Mouse (Mus musculus) liver, adult 2 months (tissue): ENCODE measurements around the gene Abt1. TPM values are rescaled to one million over a fixed set of nuclear protein-coding genes. Genes with fewer than 3 reads are reported as not detected.

ENCODE experiments used
- DNase-seq: peaks from one replicate; pipeline ENCODE4 v3.0.0-alpha.2; 2011; ENCODE audit warnings: low read depth, low spot score; ENCODE audit errors: extremely low read depth
- H3K27ac ChIP-seq: fragments of 200-500 bp; replicated peaks from 2 replicates; pipeline ENCODE4 v1.5.1; 2012; ENCODE audit warnings: low read depth, mild to moderate bottlenecking, control low read depth, inconsistent platforms, low read length; ENCODE audit not compliant: insufficient read depth
- H3K27me3 ChIP-seq: fragments of 200-500 bp; 2 replicates; pipeline ENCODE4 v1.6.1; 2012; ENCODE audit warnings: mild to moderate bottlenecking, moderate library complexity, low read length, inconsistent platforms; ENCODE audit not compliant: control insufficient read depth, insufficient read depth
- H3K36me3 ChIP-seq: fragments of 200-500 bp; 2 replicates; pipeline ENCODE4 v1.6.1; 2012; ENCODE audit warnings: low read length, inconsistent platforms; ENCODE audit not compliant: control insufficient read depth, insufficient read depth
- H3K4me1 ChIP-seq: fragments of 200-500 bp; 2 replicates; pipeline ENCODE4 v1.6.1; 2011; ENCODE audit warnings: low read length; ENCODE audit not compliant: control insufficient read depth, insufficient read depth
- H3K4me3 ChIP-seq: fragments of 200-500 bp; 2 replicates; pipeline ENCODE4 v1.5.1; 2011; ENCODE audit warnings: low read depth, mild to moderate bottlenecking, control low read depth, low read length, moderate library complexity; ENCODE audit not compliant: insufficient read depth
- H3K79me2 ChIP-seq: fragments of 200-500 bp; 2 replicates; pipeline ENCODE4 v1.6.1; 2012; ENCODE audit warnings: inconsistent platforms, mild to moderate bottlenecking, low read length, moderate library complexity; ENCODE audit not compliant: control insufficient read depth, insufficient read depth
- H3K9ac ChIP-seq: fragments of 200-500 bp; 2 replicates; pipeline ENCODE4 v1.6.1; 2012; ENCODE audit warnings: low read depth, mild to moderate bottlenecking, control low read depth, inconsistent platforms, low read length
- CTCF ChIP-seq: fragments of 200-500 bp; IDR thresholded peaks from 2 replicates; pipeline ENCODE4 v1.5.1; 2011; ENCODE audit warnings: low read depth, low read length, control low read depth
- POLR2A ChIP-seq: fragments of 200-500 bp; IDR thresholded peaks from 2 replicates; pipeline ENCODE4 v1.6.1; 2011; ENCODE audit warnings: low read length, control low read depth; ENCODE audit not compliant: insufficient read depth; ENCODE audit errors: extremely low read depth
- WGBS: fragments of 180-500 bp; shearing (Covaris S2); methylation state at CpG from one replicate; pipeline ENCODE4 v1.1.7; 2018; 5-methylcytosine and 5-hydroxymethylcytosine counted together
- polyA plus RNA-seq: library from polyadenylated mRNA; depleted of rRNA; stranded (reverse); fragments of >200 nt; gene quantifications from 2 replicates; pipeline ENCODE4 v1.2.3, GENCODE M21; 2012; rRNA removed
- total RNA-seq: library from RNA; depleted of rRNA; stranded (reverse); fragments of >200 nt; gene quantifications from 2 replicates; pipeline ENCODE4 v1.2.3, GENCODE M21; 2014; rRNA removed

The Abt1 gene
- total RNA-seq (3.5 and 3.7 TPM in 2 replicates), polyA plus RNA-seq (2.1 TPM in 2 replicates)

DNA sequence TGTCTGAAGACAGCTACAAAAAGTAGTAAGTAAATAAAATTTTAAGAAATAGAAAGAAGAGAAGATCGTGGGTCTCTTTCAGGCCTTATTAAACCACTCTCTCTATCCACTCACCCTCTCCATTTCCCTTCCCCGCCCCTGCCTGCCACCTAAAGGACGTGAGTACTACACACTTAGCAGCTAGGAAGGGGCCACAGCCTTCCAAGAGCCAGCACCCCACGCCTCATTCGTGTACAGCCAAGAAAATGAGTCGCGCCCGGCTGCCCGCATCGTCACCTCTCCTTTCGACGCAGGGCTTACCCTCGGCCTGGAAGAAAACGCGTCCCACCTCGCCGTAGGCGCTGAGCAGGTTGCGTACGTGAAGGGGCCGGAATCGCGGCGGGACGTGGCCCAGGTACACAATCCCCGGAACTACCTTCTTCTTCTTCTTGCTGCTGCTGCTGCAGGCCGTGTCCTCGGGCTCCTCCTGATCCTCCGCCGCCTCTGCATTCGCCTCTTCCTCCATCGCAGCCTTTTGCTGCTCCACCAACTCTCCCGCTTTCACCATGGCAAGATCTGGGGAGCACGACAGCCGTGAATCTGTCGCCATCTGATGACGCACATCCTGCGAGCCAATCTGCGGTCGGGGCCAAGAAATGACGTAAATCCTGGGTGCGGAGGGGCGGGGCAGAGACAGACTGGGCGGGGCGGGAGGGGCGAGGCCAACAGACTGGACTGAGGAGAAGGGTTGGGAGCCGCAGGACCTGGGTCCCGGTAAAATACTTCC is at the start of gene Abt1:
Gene Abt1, minus strand, starts transcription at position 581 of the 766 bp plus-strand sequence.
- Histone ChIP-seq H3K36me3 (peaks cover 12% of the 10 kb centered on the region; the same call in 1 of the 2 replicates), H3K79me2 (peaks cover 3% of the 10 kb centered on the region; the same call in 1 of the 2 replicates), H3K4me3 (peak within 1 kb of the TSS; percentile 86), H3K27ac (peak within 1 kb of the TSS; percentile 28; the same call in 1 of the 2 replicates), H3K9ac (peak within 1 kb of the TSS; percentile 82), H3K27me3 (no peaks in the 10 kb centered on the region), H3K4me1 (peaks cover 2% of the 10 kb centered on the region; the same call in 1 of the 2 replicates)
- peak; percentile 80 for DNase-seq
- TF ChIP-seq POLR2A (no peak; the same call in 1 of the 2 replicates), CTCF (no peak)
- under 1% methylated on average over 48 of the region's 48 CpGs for WGBS

DNA sequence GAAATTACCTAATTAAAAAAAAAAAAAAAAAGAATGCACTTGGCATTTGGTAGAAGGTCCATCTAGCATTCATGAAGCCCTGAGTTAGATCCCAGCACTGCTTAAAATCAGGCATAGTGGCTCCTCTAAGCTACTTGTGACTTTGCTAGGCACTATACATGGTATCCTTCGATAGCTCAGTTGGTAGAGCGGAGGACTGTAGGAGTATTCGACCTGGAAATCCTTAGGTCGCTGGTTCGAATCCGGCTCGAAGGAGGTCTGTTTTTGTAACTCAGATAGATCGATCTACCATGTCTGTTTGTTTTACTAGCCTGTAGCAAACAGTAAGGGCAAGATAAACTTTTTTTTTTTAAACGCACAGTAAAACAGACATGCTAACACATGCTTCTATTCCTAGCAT is 43.2 kb upstream of the Abt1 start:
- Histone ChIP-seq H3K79me2 (no peaks in the 10 kb centered on the region), H3K4me1 (peaks cover 13% of the 10 kb centered on the region), H3K36me3 (no peaks in the 10 kb centered on the region), H3K27ac (no peak overlapping the region), H3K9ac (no peak overlapping the region), H3K27me3 (no peaks in the 10 kb centered on the region), H3K4me3 (no peak overlapping the region)
- DNase-seq = peak; percentile 82
- no peak for TF ChIP-seq POLR2A
- no peak for TF ChIP-seq CTCF
- 5% methylated on average over 9 of the region's 9 CpGs for WGBS

DNA sequence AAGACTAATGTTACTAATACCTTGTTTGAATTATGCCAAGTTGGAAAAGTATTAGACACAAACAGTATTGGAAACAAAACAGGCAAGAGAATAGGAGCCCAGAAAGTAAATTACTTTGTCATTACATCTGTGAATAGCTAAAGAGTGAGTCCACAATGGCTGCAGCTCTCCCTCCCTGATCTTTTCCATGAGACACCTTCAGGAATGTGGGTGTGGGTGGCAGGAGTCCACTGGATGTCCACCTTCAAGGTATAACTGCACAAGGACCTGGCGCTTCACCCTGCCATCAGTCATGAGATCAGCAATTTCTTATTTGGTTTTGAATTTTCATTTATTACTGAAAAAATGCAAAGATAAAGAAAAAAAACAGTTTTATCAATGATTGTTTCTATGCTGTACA is 42.6 kb upstream of the Abt1 start:
- no peaks in the 10 kb centered on the region for H3K79me2 ChIP-seq
- WGBS = 79% methylated on average over 1 of the region's 1 CpGs
- H3K36me3 ChIP-seq = no peaks in the 10 kb centered on the region
- no peak overlapping the region for H3K9ac ChIP-seq
- H3K4me3 ChIP-seq = no peak overlapping the region
- peaks cover 13% of the 10 kb centered on the region for H3K4me1 ChIP-seq
- TF ChIP-seq POLR2A = no peak
- TF ChIP-seq CTCF = no peak
- H3K27ac ChIP-seq = no peak overlapping the region
- H3K27me3 ChIP-seq = no peaks in the 10 kb centered on the region
- DNase-seq = no peak

DNA sequence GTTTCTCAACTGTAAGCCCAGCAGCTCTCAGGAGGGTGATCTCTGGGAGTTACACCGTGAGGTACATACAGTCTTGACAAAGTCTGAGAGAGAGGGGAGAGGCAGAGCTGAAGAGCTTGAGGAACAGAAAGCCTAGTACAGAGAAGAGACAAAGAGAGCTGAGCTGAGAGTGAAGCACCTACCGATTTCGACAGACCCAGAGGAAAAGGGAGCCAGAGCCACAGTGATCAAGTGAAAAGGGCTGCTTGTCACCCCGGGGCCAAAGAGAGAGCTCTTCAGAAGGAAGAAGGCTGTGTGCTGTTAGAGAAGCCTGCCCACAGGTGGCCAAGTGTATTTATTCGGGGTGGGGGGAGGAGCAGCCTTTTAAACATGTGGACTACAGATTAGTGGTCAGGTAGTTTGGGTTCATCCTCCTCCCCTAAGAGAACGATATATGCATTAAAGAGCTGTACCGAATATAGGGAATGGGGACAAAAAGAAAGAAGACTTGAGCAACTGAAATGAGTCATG is 42.0 kb upstream of the Abt1 start, which contains the start of gene Btn1a1:
Gene Btn1a1, minus strand, starts transcription at position 302 of the 510 bp plus-strand sequence.
- Histone ChIP-seq H3K4me3 (no peak within 1 kb of the TSS), H3K27me3 (no peaks in the 10 kb centered on the region), H3K36me3 (no peaks in the 10 kb centered on the region), H3K9ac (0 out of 2 replicates have a peak within 1 kb of the TSS, but pooled peaks have one; percentile 2), H3K27ac (no peak within 1 kb of the TSS), H3K4me1 (peaks cover 13% of the 10 kb centered on the region), H3K79me2 (no peaks in the 10 kb centered on the region)
- TF ChIP-seq CTCF = no peak
- no peak for TF ChIP-seq POLR2A
- WGBS = 7% methylated on average over 7 of the region's 7 CpGs
- peak; percentile 22 for DNase-seq

DNA sequence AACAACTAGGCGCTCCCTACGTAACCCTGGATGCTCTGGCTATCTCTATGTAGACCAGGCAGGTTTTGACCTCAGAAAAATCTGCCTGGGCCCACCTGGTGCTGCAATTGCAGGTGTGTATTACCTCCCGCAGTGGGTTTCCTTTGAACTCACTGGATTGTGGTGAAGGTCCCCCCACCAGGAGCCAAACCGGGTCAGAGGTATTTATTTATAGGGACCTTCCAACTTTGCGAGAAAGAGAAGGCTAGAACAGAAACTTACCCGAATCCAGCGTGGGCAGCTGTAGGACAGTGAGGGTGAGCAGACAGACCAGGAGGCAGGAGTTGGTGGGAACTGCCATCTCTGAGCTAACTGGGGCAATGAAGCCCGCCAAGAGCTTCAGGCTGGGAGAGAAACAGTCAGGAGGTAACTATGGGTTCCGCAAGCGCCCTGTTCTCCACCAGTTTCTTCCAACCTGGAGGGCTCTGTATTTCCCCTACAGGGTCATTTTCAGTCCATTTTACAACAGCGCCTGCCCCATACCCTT is 41.2 kb upstream of the Abt1 start:
- no peak overlapping the region for H3K4me3 ChIP-seq
- no peak overlapping the region for H3K9ac ChIP-seq
- TF ChIP-seq CTCF (no peak), POLR2A (no peak)
- 15% methylated on average over 11 of the region's 11 CpGs for WGBS
- DNase-seq = no peak
- peaks cover 13% of the 10 kb centered on the region for H3K4me1 ChIP-seq
- H3K79me2 ChIP-seq = no peaks in the 10 kb centered on the region
- no peaks in the 10 kb centered on the region for H3K36me3 ChIP-seq
- H3K27ac ChIP-seq = no peak overlapping the region
- no peaks in the 10 kb centered on the region for H3K27me3 ChIP-seq

DNA sequence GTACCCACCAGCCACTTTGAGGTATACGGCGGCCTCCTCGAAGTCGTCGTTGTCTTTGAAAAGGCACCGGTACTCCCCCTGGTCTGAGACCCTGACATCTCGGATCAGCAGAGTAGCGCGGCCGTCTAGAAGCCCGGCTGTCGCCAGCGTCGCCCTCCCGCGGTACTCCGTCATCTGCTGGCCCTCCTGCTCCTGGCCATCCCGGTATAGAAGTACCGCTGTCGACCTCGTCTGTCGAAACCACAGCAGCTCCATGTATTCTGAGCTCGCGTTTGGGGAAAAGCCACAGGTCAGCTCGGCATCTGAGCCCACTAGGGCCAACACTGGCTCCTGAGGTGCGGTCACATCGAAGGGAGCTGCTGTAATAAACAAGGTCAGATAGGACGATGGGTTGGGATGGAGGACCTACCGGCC is 40.6 kb upstream of the Abt1 start:
- TF ChIP-seq CTCF = no peak
- TF ChIP-seq POLR2A = no peak
- H3K27ac ChIP-seq = no peak overlapping the region
- no peak for DNase-seq

More for the DNA sequence above, 40.6 kb upstream of the Abt1 start:
- peak overlapping the region; percentile 30; the same call in 1 of the 2 replicates for H3K9ac ChIP-seq
- peaks cover 13% of the 10 kb centered on the region for H3K4me1 ChIP-seq
- no peaks in the 10 kb centered on the region for H3K36me3 ChIP-seq
- H3K4me3 ChIP-seq = peak overlapping the region; percentile 19
- H3K79me2 ChIP-seq = no peaks in the 10 kb centered on the region
- H3K27me3 ChIP-seq = no peaks in the 10 kb centered on the region
- 1% methylated on average over 29 of the region's 29 CpGs for WGBS
